Mouse (Mus musculus) naive thymus-derived CD4-positive, alpha-beta T cell, adult 2 months (primary cell): ENCODE measurements around the gene Id3.

Source experiments
- DNase-seq: peaks from one replicate; pipeline ENCODE4 v3.0.0-alpha.2; 2011; ENCODE audit warnings: low read depth

Id3 gene

GRCm38 (mm10) chr4:136124581-136124980 is 18.7 kb upstream of the Id3 start:
- DNase-seq: no peak

- DNase-seq: no peak
These were observed 17.8 kb upstream of the Id3 start for GRCm38 (mm10) chr4:136125458-136125857.

GRCm38 (mm10) chr4:136126019-136126418 is 17.3 kb upstream of the Id3 start:
- DNase-seq: no peak

GRCm38 (mm10) chr4:136127670-136128069 is 15.6 kb upstream of the Id3 start:
- no peak for DNase-seq

- DNase-seq: no peak
These were observed 13.5 kb upstream of the Id3 start for GRCm38 (mm10) chr4:136129842-136130241.

- DNase-seq: no peak
These were observed 9.5 kb upstream of the Id3 start for GRCm38 (mm10) chr4:136133801-136134200.

- DNase-seq: no peak
These were observed 8.8 kb upstream of the Id3 start for GRCm38 (mm10) chr4:136134418-136134977.

GRCm38 (mm10) chr4:136134978-136135873 is 8.1 kb upstream of the Id3 start:
- DNase-seq: no peak

- DNase-seq: no peak
These were observed 7.2 kb upstream of the Id3 start for GRCm38 (mm10) chr4:136135874-136136728.

- no peak for DNase-seq
These were observed 3.8 kb upstream of the Id3 start for GRCm38 (mm10) chr4:136139326-136140110.

- DNase-seq: peak; percentile 53
These were observed 2.7 kb upstream of the Id3 start for GRCm38 (mm10) chr4:136140327-136141250.

GRCm38 (mm10) chr4:136142267-136143192 is 767 bp upstream of the Id3 start:
- DNase-seq: no peak

GRCm38 (mm10) chr4:136144126-136144926 is 1.0 kb downstream of the Id3 start:
- peak; percentile 78 for DNase-seq

- DNase-seq: no peak
These were observed 1.6 kb downstream of the Id3 start for GRCm38 (mm10) chr4:136144927-136145292.

- no peak for DNase-seq
These were observed 2.1 kb downstream of the Id3 start for GRCm38 (mm10) chr4:136145362-136145885.

GRCm38 (mm10) chr4:136145991-136146711 is 2.9 kb downstream of the Id3 start:
- no peak for DNase-seq

- DNase-seq: no peak
These were observed 3.4 kb downstream of the Id3 start for GRCm38 (mm10) chr4:136146712-136147154.
